Mouse (Mus musculus): Measurements from ENCODE around the gene Vmn2r30.
"Not testable (repeated sequence)": the region's sequence is repeated elsewhere in the genome, so short reads cannot be mapped to it uniquely, and the experiment has no call there.

Vmn2r30 gene

DNA sequence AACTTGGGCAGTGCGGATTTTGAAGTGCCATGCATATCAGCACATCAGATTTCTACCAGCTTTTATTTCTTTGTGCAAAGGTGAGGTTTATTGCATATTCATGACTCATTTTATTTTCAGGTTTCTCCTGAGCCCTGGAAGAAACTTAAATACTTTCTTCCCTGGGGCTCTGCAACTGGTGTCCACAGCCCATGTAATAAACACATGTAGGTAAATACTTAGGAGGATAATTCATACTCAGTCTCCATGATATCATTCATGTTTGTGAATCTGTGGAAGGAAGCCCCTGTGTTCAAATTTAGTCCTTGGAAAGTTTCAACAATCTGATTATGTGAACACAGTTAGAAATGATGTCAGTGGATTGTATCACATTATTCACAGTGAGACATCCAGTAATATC, at the start of gene Vmn2r30:
Vmn2r30 (minus strand) TSS at position 101 of the 400 bp plus-strand sequence.
- not testable (repeated sequence) for DNase-seq (ENCODE audit: extremely low read depth, low read depth, low spot score)

DNA sequence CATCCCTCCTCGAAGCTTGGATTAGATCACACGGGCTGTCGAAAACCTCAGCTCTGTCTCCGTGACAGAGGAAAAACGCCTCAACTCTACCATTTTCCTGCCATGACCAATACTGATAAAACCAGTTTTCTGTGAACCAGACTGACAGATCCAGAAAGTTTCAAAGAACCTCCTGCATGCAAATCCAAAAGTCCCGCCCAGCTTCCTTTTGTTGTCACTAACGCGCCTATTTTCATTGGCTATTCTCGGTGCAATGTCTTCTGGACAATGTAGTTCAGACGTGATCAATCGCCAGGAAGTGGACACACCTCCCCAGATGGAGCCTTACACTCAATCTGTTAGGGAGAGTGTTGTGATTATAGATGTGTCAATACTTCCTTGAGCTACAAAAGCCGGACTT, 37.0 kb upstream of the Vmn2r30 start, which contains the start of gene Gm45783:
Gm45783 (minus strand) TSS at position 143 of the 400 bp plus-strand sequence.
- DNase-seq (ENCODE audit: extremely low read depth, low read depth, low spot score): not testable (repeated sequence)

DNA sequence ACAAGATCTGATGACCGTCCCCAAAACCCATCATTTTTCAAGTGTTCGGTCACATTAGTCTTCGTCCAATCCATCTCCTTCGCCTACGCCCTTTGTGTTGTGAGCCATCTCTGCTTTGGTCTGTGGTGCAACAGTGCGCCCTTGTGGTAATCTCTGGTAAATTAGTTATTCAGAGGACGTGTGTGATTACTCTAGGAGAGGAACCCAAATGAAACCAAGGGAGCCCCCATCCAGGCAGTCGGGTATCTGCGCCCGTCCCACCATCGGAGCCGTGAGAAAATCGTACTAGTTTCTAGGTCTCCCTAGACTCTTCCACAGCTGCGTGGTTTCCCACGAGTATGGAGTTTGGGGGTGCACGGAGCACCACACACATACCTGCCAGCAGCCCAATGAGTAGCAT, 41.8 kb downstream of the Vmn2r30 start:
- no peak for DNase-seq (ENCODE audit: extremely low read depth, low read depth, low spot score)

DNA sequence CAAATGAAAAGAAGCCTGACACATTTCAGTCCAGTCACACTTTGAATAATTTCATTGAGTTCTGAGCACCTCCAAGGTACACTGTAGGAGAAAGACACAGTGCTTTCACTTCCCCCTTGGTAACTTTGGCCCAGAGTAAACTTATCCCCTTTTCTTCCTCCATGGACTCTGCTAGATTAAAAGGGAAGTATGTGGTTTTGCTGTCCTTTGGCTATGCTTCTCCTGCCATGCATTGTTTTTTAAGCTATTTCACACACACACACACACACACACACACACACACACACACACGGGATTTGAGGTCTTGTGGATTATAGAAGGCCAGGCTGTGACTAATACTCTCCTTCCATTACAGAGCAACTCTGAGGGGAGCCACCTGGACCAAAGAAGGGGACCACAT, 56.0 kb downstream of the Vmn2r30 start:
- no peak for DNase-seq (ENCODE audit: extremely low read depth, low read depth, low spot score)

DNA sequence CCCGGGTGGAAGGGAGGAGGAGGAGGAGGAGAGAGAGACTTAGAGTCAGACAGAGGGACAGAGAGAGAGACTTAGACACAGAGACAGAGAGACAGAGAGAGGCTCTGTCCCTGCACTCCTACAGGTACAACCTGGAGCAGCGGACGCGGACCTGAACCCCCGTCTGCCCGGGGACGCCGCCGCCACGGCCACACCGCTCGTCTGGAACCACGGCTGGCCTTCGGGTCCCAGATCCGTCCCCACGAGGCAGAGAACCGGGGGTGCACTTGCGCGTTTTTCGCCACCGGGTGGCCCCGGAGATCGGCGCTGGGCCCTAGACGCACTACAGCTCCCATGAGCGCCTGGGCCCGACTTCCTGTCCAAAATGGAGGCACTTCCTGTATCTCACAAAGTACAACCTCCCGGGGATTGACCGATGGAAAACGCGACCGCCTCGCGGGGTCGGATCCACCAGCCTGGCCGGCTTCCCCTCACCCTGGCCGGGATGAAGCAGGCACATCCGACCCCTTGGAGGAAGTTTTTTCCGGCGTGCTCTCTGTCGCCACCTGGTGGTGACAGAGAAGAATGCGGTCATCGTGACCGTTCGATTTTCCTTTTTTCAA, 59.3 kb downstream of the Vmn2r30 start, which contains the start of gene Gm45844:
Gm45844 (minus strand) TSS at position 324 of the 602 bp plus-strand sequence.
- not testable (repeated sequence) for DNase-seq (ENCODE audit: extremely low read depth, low read depth, low spot score)

DNA sequence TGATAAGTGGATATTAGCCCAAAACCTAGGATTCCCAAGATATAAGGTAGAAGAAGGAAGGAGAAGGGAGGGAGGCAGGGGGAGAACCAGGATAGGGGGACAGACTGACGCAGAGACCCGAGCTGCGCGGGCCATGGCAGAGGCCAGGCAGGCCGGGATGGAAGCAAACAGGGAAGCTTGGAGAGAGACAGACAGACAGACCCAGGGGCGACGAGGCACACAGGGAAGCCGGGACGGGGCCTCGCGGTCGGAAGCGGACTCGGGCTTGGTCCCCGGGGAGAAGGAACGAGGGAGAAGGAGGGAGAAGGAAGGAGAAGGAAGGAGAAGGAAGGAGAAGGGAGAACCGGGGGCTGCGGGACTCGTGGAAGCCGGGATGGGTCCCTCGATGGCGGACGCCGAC, 59.9 kb downstream of the Vmn2r30 start:
- DNase-seq (ENCODE audit: extremely low read depth, low read depth, low spot score): not testable (repeated sequence)

All from fat pad, adult 2 months (tissue).